ENCODE assay signal across 8 mouse cellular contexts in the genomic region with DNA sequence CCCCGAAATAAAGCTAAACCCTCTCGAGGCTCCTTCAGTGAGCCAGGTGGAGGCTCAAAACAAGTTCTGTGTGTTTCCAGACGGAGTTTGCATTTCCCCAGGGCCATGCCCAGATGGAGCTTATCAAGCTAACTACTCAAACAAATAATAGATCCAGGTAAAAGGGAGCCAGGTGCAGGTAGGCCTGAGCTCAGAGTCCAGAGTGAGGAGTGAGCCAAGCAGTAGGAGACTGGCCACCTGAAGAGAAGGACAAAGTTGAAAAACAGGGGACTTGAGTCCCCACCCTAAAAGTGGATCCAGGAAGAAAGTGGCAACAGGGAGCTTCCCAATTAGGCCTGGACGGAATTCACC. TPM values are rescaled to one million over a fixed set of nuclear protein-coding genes. Genes with fewer than 3 reads are reported as not detected.
DNase-seq lines count a peak whose midpoint lies in the region; ATAC-seq and TF ChIP-seq lines count a peak whose summit lies in the region.

No protein-coding gene starts in this region.

- peak overlapping the region; percentile 72 for H3K9ac ChIP-seq in heart, embryonic 14.5 days (ENCODE audit: low read length)
- peak overlapping the region; percentile 68 for H3K9ac ChIP-seq in hindbrain, embryonic 13.5 days
- no peak overlapping the region for H3K9ac ChIP-seq in midbrain, embryonic 11.5 days (ENCODE audit: low read length)

- TF ChIP-seq POLR2A in cortical plate, adult 2 months (IDR thresholded peaks at IDR 0.05; ENCODE audit: extremely low read depth, insufficient read depth, low read length), result no peak

- H3K4me2 ChIP-seq in heart, embryonic 14.5 days (ENCODE audit: low read length), result peak overlapping the region; percentile 90
- H3K4me2 ChIP-seq in hindbrain, embryonic 13.5 days, result peak overlapping the region; percentile 68
- H3K4me2 ChIP-seq in midbrain, embryonic 11.5 days, result peak overlapping the region; percentile 53

- no peak for ATAC-seq in heart, embryonic 14.5 days (ENCODE audit: insufficient number of reproducible peaks, insufficient read depth, low FRiP score, low read depth)
- ATAC-seq in hindbrain, embryonic 13.5 days (ENCODE audit: low FRiP score), result no peak
- ATAC-seq in midbrain, embryonic 11.5 days (ENCODE audit: low FRiP score), result no peak

- H3K4me3 ChIP-seq in heart, embryonic 14.5 days (ENCODE audit: control insufficient read depth in 1 of 2, insufficient read depth in 1 of 2, low read depth in 1 of 2, low read length in 2 of 2), result peak overlapping the region; percentile 53 to 56
- peak overlapping the region; percentile 22; the same call in 1 of the 2 replicates for H3K4me3 ChIP-seq in cortical plate, adult 2 months (ENCODE audit: insufficient read depth, low read length)
- peak overlapping the region; percentile 43 for H3K4me3 ChIP-seq in hindbrain, embryonic 13.5 days
- H3K4me3 ChIP-seq in midbrain, embryonic 11.5 days (ENCODE audit: low read depth, low read length), result peak overlapping the region; percentile 34; the same call in 1 of the 2 replicates

- peaks cover 43% of the 10 kb centered on the region for H3K27me3 ChIP-seq in heart, embryonic 14.5 days (ENCODE audit: control insufficient read depth, insufficient read depth, low read length)
- H3K27me3 ChIP-seq in hindbrain, embryonic 13.5 days, result peaks cover 50% of the 10 kb centered on the region
- H3K27me3 ChIP-seq in midbrain, embryonic 11.5 days (ENCODE audit: control insufficient read depth, insufficient read depth, low read length), result peaks cover 28% of the 10 kb centered on the region

- no peak for DNase-seq in heart, postnatal 10 days
- no peak for DNase-seq in midbrain, embryonic 11.5 days (ENCODE audit: low spot score, missing footprints)
- DNase-seq in frontal cortex, postnatal 36 days (ENCODE audit: low spot score in 2 of 2), result no peak
- no peak for DNase-seq in testis, postnatal 14 days (ENCODE audit: low spot score)
- no peak for DNase-seq in gastrocnemius, postnatal 10 days

- peaks cover 4 to 8% of the 10 kb centered on the region in 2 experiments; a peak in 2 of 4 replicates for H3K4me1 ChIP-seq in heart, embryonic 14.5 days (ENCODE audit: control insufficient read depth in 2 of 2, insufficient read depth in 2 of 2, low read length in 2 of 2)
- no peaks in the 10 kb centered on the region for H3K4me1 ChIP-seq in cortical plate, adult 2 months (ENCODE audit: control insufficient read depth, insufficient read depth, low read length)
- peaks cover 18% of the 10 kb centered on the region for H3K4me1 ChIP-seq in hindbrain, embryonic 13.5 days (replicated peaks)
- H3K4me1 ChIP-seq in midbrain, embryonic 11.5 days (ENCODE audit: control insufficient read depth, insufficient read depth, low read length), result peaks cover 9% of the 10 kb centered on the region

- WGBS in heart, embryonic 14.5 days, result 55% methylated on average over 4 of the region's 4 CpGs
- WGBS in hindbrain, embryonic 13.5 days, result 40% methylated on average over 4 of the region's 4 CpGs
- 32% methylated on average over 4 of the region's 4 CpGs for WGBS in midbrain, embryonic 11.5 days

- no peak for TF ChIP-seq CTCF in cortical plate, adult 2 months (IDR thresholded peaks at IDR 0.05; ENCODE audit: extremely low read depth, insufficient read depth, low read length)

- H3K27ac ChIP-seq in heart, embryonic 14.5 days (replicated peaks in 1 of 2; ENCODE audit: control insufficient read depth in 1 of 2, insufficient read depth in 1 of 2, low read depth in 2 of 2, low read length in 2 of 2), result no peak overlapping the region
- peak overlapping the region; percentile 68; the same call in 1 of the 2 replicates for H3K27ac ChIP-seq in cortical plate, adult 2 months (ENCODE audit: insufficient read depth, low read length)
- no peak overlapping the region for H3K27ac ChIP-seq in hindbrain, embryonic 13.5 days
- no peak overlapping the region for H3K27ac ChIP-seq in midbrain, embryonic 11.5 days (ENCODE audit: low read depth, low read length)

- H3K36me3 ChIP-seq in heart, embryonic 14.5 days (ENCODE audit: control insufficient read depth, insufficient read depth, low read length), result no peaks in the 10 kb centered on the region
- no peaks in the 10 kb centered on the region for H3K36me3 ChIP-seq in hindbrain, embryonic 13.5 days
- no peaks in the 10 kb centered on the region for H3K36me3 ChIP-seq in midbrain, embryonic 11.5 days (ENCODE audit: control insufficient read depth, insufficient read depth, low read length)

- intact Hi-C loops in heart, postnatal 10 days (cut with DNase I), result loop anchor here (2.0 to 5.0 kb wide), 2 partner anchors 21 to 113 kb away; no protein-coding TSS in a partner anchor

- H3K9me3 ChIP-seq in heart, embryonic 14.5 days (ENCODE audit: control insufficient read depth, low read length), result no peaks in the 10 kb centered on the region
- H3K9me3 ChIP-seq in hindbrain, embryonic 13.5 days, result no peaks in the 10 kb centered on the region
- no peaks in the 10 kb centered on the region for H3K9me3 ChIP-seq in midbrain, embryonic 11.5 days (ENCODE audit: control insufficient read depth, low read length)

RNA-seq across cellular contexts. Expression of a gene that starts 39.8 kb away (rescaled TPM):
- polyA plus RNA-seq in heart, embryonic 14.5 days (2014; fragmentation: Nextera tagmentation; extraction: Ambion mirVana), result 5.8 and 6.7 TPM in 2 replicates
- total RNA-seq in heart, postnatal 10 days (2021), result 10 to 100 TPM; 76.2 to 85.4 TPM
- polyA plus RNA-seq in cortical plate, adult 2 months (2012; rRNA removed), result 49.6 and 49.8 TPM in 2 replicates
- 16.4 and 18.1 TPM in 2 replicates for polyA plus RNA-seq in hindbrain, embryonic 13.5 days (2015; fragmentation: Nextera tagmentation; extraction: Ambion mirVana)
- 1.7 and 2.1 TPM in 2 replicates for polyA plus RNA-seq in midbrain, embryonic 11.5 days (2014; fragmentation: Nextera tagmentation; extraction: Ambion mirVana)
- total RNA-seq in gastrocnemius, postnatal 10 days (2021), result 10 to 100 TPM; 26.6 to 30.3 TPM

RNA-seq across cellular contexts. Expression of a gene that starts 40.5 kb away (rescaled TPM):
- polyA plus RNA-seq in heart, embryonic 14.5 days (2014; fragmentation: Nextera tagmentation; extraction: Ambion mirVana), result 1.3 and 1.9 TPM in 2 replicates
- 1 to 10 TPM; 1.4 to 1.7 TPM for total RNA-seq in heart, postnatal 10 days (2021)
- polyA plus RNA-seq in cortical plate, adult 2 months (2012; rRNA removed), result 8.2 and 8.4 TPM in 2 replicates
- 1.2 and 1.4 TPM in 2 replicates for polyA plus RNA-seq in hindbrain, embryonic 13.5 days (2015; fragmentation: Nextera tagmentation; extraction: Ambion mirVana)
- 0.22 and 1.0 TPM in 2 replicates for polyA plus RNA-seq in midbrain, embryonic 11.5 days (2014; fragmentation: Nextera tagmentation; extraction: Ambion mirVana)
- under 1 TPM in 1 of 2 experiments, not detected in 1; 0.81 TPM for total RNA-seq in gastrocnemius, postnatal 10 days (2021)
